Mouse (Mus musculus) liver, embryonic 12.5 days (tissue): ENCODE results near the gene Cdk6. TPM values are rescaled to one million over a fixed set of nuclear protein-coding genes. Genes with fewer than 3 reads are reported as not detected.

Source experiments
- ATAC-seq: fragments of 200-750 bp; cut with Nextera tagmentation; 2 replicates; pipeline ENCODE4 v1.8.0; 2017; ENCODE audit warnings: moderate number of reproducible peaks, mild to moderate bottlenecking, moderate library complexity
- H3K27ac ChIP-seq: fragments of 300-500 bp; sonication (generic); 2 replicates; pipeline ENCODE4 v1.5.1; 2016; ENCODE audit warnings: mild to moderate bottlenecking
- H3K27me3 ChIP-seq: fragments of 300-500 bp; sonication (generic); replicated peaks from 2 replicates; pipeline ENCODE4 v1.6.1; 2016; ENCODE audit warnings: mild to moderate bottlenecking, moderate library complexity
- H3K36me3 ChIP-seq: fragments of 300-500 bp; sonication (generic); 2 replicates; pipeline ENCODE4 v1.6.1; 2016; ENCODE audit warnings: mild to moderate bottlenecking, moderate library complexity
- H3K4me1 ChIP-seq: fragments of 300-500 bp; sonication (generic); 2 replicates; pipeline ENCODE4 v1.6.1; 2016
- H3K4me2 ChIP-seq: fragments of 300-500 bp; sonication (generic); 2 replicates; pipeline ENCODE4 v1.6.1; 2016; ENCODE audit warnings: mild to moderate bottlenecking, moderate library complexity
- H3K4me3 ChIP-seq: fragments of 300-500 bp; sonication (generic); 2 replicates; pipeline ENCODE4 v1.5.1; 2016; ENCODE audit warnings: mild to moderate bottlenecking, moderate library complexity
- H3K9ac ChIP-seq: fragments of 300-500 bp; sonication (generic); 2 replicates; pipeline ENCODE4 v1.6.1; 2016; ENCODE audit warnings: mild to moderate bottlenecking, moderate library complexity
- H3K9me3 ChIP-seq: fragments of 300-500 bp; sonication (generic); replicated peaks from 2 replicates; pipeline ENCODE4 v1.6.1; 2016; ENCODE audit warnings: mild to moderate bottlenecking, moderate library complexity
- WGBS: fragments of 180-500 bp; shearing (Covaris S2); methylation state at CpG from one replicate; pipeline ENCODE4 v1.1.7; 2016; ENCODE audit not compliant: insufficient replicate concordance; 5-methylcytosine and 5-hydroxymethylcytosine counted together
- polyA plus RNA-seq: library from polyadenylated mRNA; unstranded; fragments of >200 nt; fragmentation: Nextera tagmentation; extraction: Ambion mirVana; gene quantifications from 2 replicates; pipeline ENCODE4 v1.2.1, GENCODE M21; 2016

Cdk6 gene
- polyA plus RNA-seq, 1 experiment from 2014 or later = 40.1 TPM

GRCm38 (mm10) chr5:3480637-3481395, 139.5 kb downstream of the Cdk6 start:
- H3K9ac ChIP-seq = no peak overlapping the region
- peaks cover 10% of the 10 kb centered on the region; the same call in 1 of the 2 replicates for H3K4me1 ChIP-seq
- H3K4me2 ChIP-seq = no peak overlapping the region
- H3K27me3 ChIP-seq = no peaks in the 10 kb centered on the region
- H3K27ac ChIP-seq = no peak overlapping the region
- no peak for ATAC-seq
- 83% methylated on average over 9 of the region's 9 CpGs for WGBS
- H3K4me3 ChIP-seq = no peak overlapping the region
- no peaks in the 10 kb centered on the region for H3K9me3 ChIP-seq
- peaks cover 22% of the 10 kb centered on the region for H3K36me3 ChIP-seq

DNA sequence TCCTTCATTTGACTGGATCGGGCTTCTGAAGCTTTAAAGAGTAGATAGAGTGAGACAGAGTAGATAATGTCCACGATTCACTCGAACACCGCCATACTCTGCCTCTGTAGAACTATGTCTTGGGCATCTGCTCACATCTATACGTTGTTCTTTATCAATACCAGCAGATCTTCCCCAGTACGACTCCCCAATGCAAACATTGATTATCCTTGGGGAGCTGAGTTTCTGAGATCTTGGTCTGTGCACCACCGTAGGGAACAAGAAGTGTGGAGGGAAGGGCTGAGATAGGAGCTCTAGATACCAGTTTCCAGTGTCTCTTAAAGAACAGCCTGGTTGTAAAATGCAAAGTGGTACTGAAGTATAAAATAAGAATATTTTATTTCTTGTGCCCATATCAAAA, 141.2 kb downstream of the Cdk6 start:
- no peak overlapping the region for H3K27ac ChIP-seq
- H3K36me3 ChIP-seq = peaks cover 24% of the 10 kb centered on the region
- 46% methylated on average over 7 of the region's 7 CpGs for WGBS
- no peak overlapping the region for H3K4me3 ChIP-seq
- no peak overlapping the region for H3K9ac ChIP-seq
- no peak for ATAC-seq
- no peak overlapping the region for H3K4me2 ChIP-seq
- no peaks in the 10 kb centered on the region for H3K9me3 ChIP-seq
- H3K27me3 ChIP-seq = no peaks in the 10 kb centered on the region
- H3K4me1 ChIP-seq = peaks cover 10% of the 10 kb centered on the region; the same call in 1 of the 2 replicates

GRCm38 (mm10) chr5:3483054-3483722, 141.9 kb downstream of the Cdk6 start:
- WGBS = 45% methylated on average over 5 of the region's 5 CpGs

GRCm38 (mm10) chr5:3486579-3487282, 145.4 kb downstream of the Cdk6 start:
- Histone ChIP-seq H3K4me2 (no peak overlapping the region), H3K4me1 (peaks cover 27% of the 10 kb centered on the region), H3K27ac (no peak overlapping the region), H3K9ac (no peak overlapping the region), H3K4me3 (no peak overlapping the region), H3K9me3 (no peaks in the 10 kb centered on the region), H3K36me3 (peaks cover 25% of the 10 kb centered on the region), H3K27me3 (no peaks in the 10 kb centered on the region)
- 60% methylated on average over 7 of the region's 7 CpGs for WGBS
- ATAC-seq = no peak

More at GRCm38 (mm10) chr5:3483054-3483722, 141.9 kb downstream of the Cdk6 start:
- ATAC-seq = no peak
- Histone ChIP-seq H3K4me3 (no peak overlapping the region), H3K27ac (no peak overlapping the region), H3K27me3 (no peaks in the 10 kb centered on the region), H3K9me3 (no peaks in the 10 kb centered on the region), H3K36me3 (peaks cover 24% of the 10 kb centered on the region), H3K4me2 (no peak overlapping the region), H3K9ac (no peak overlapping the region), H3K4me1 (peaks cover 13% of the 10 kb centered on the region)

DNA sequence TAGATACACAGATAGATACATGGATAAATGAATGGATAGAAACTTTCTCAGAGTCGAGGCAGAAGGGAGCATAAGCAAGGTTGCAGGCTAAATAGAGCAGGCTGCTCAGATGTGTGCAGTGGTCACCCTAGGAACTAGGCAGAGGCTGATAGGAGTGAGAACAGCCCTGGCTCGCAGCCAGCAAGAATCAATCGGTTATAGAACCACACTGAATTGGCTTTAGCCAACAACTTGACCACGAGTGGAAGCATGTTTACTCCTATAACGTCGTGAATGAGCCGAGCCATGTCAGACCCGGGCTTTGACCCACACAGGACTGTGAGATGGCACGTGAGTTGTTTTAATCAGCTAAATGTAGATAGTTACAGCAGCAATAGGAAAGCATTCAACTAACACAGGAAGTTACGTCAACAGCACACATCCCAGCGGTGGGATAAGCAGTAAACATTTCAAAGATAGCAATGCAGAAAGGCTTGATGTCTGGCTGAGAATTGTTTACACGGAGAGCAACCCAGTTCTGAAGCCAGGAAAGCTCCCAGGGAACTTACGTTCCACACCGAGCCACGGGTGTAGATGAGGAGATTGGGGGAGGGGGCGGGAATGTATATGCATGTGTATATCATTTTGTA, 147.0 kb downstream of the Cdk6 start:
- Histone ChIP-seq H3K9me3 (no peaks in the 10 kb centered on the region), H3K27me3 (no peaks in the 10 kb centered on the region), H3K27ac (no peak overlapping the region), H3K4me1 (peaks cover 18% of the 10 kb centered on the region), H3K36me3 (peaks cover 28% of the 10 kb centered on the region), H3K4me3 (no peak overlapping the region), H3K4me2 (no peak overlapping the region), H3K9ac (no peak overlapping the region)
- ATAC-seq = peak; percentile 38; the same call in 1 of the 2 replicates
- 55% methylated on average over 16 of the region's 16 CpGs for WGBS

DNA sequence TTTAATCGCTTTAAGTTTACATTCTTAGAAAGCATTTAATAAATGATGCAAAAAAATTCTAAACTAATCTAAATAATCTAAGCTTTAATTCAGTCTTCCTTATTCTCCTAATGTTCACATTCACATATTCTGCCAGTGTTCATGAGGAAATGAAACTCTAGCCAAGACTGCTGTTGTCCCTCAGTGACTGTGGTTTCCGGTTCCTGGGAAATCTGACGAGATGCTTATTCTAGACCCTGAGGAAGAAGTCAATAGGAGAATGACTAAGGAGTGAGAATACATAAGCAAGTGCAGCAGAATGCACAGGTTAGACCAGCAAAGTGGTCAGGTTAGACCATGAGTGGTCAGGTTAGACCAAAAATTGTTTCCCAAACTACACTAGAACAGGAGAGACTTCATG, 149.1 kb downstream of the Cdk6 start:
- no peaks in the 10 kb centered on the region for H3K9me3 ChIP-seq
- H3K4me1 ChIP-seq = peaks cover 16% of the 10 kb centered on the region
- no peak overlapping the region for H3K4me2 ChIP-seq
- no peak overlapping the region for H3K27ac ChIP-seq
- no peak overlapping the region for H3K9ac ChIP-seq
- H3K27me3 ChIP-seq = no peaks in the 10 kb centered on the region
- H3K36me3 ChIP-seq = peaks cover 26% of the 10 kb centered on the region
- ATAC-seq = no peak
- 76% methylated on average over 3 of the region's 3 CpGs for WGBS
- no peak overlapping the region for H3K4me3 ChIP-seq

DNA sequence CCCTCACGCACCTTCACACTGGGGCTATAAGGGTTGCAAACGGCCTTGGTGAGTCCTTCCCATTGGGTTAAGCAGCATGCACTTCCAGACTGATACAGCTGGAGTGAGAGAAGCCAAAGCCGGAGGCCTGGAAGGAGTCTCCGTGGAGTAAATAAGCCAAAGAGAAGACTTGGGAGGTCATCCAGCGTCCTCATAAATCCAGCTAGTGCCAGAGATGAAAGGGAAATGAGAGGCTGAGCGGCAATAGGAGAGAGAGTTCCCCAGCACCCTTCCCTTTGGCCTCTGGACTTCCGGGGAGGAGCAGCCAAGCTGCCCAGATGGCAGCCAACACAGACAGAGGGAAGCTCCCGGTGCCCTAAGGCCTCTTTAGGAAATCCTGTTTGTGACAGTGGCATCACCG, 149.8 kb downstream of the Cdk6 start:
- 56% methylated on average over 9 of the region's 9 CpGs for WGBS
- no peak for ATAC-seq
- no peaks in the 10 kb centered on the region for H3K27me3 ChIP-seq
- H3K9ac ChIP-seq = no peak overlapping the region
- H3K4me3 ChIP-seq = no peak overlapping the region
- peaks cover 17% of the 10 kb centered on the region for H3K4me1 ChIP-seq
- H3K36me3 ChIP-seq = peaks cover 19% of the 10 kb centered on the region
- H3K4me2 ChIP-seq = no peak overlapping the region
- H3K27ac ChIP-seq = peak overlapping the region; percentile 16; the same call in 1 of the 2 replicates
- H3K9me3 ChIP-seq = no peaks in the 10 kb centered on the region

GRCm38 (mm10) chr5:3491883-3492282, 150.6 kb downstream of the Cdk6 start:
- Histone ChIP-seq H3K27ac (no peak overlapping the region), H3K4me3 (no peak overlapping the region)

DNA sequence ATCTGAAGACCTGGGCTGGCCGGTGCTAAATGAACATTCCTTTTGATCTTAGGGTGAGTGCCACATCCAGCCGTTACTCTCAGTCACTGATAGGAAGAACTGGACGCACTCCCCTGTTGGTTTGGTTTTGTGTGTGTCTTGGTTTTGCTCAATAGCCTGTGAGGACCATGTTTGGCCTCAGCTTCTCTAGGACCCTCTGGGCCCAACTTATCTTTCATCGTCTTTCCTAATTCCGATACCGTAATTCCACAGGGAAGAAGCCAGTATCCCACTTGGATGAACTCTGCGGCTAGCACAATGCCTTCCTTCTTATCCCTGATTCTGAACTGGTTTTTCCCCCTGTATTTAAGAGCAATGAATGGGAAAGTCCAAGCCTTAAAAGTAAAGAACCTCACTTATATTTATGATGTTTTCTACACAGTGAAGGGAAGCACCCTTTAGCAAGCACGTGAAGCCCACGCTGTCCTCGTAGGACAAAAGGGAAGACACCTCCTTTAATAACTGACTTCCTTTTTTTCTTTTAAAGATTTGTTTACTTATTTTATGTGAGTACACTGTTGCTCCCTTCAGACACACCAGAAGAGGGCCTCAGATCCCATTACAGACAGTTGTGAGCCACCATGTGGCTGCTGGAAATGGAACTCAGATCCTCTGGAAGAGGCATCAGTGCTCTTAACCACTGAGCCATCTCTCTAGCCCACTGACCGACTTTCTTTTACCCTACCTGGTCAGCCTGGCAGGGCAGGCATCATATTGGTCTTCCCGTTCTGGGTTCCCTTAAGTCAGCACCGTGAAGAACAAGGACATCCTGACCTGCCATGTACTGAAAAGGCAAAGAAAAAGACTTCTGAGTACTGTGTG, 151.7 kb downstream of the Cdk6 start:
- Histone ChIP-seq H3K4me2 (no peak overlapping the region), H3K4me3 (no peak overlapping the region), H3K36me3 (peaks cover 19% of the 10 kb centered on the region), H3K27me3 (no peaks in the 10 kb centered on the region), H3K9me3 (no peaks in the 10 kb centered on the region), H3K9ac (no peak overlapping the region), H3K27ac (no peak overlapping the region), H3K4me1 (peaks cover 36% of the 10 kb centered on the region)
- no peak for ATAC-seq
- WGBS = 79% methylated on average over 13 of the region's 13 CpGs

More at GRCm38 (mm10) chr5:3491883-3492282, 150.6 kb downstream of the Cdk6 start:
- peaks cover 25% of the 10 kb centered on the region for H3K4me1 ChIP-seq
- H3K9ac ChIP-seq = no peak overlapping the region
- WGBS = 54% methylated on average over 5 of the region's 5 CpGs
- no peaks in the 10 kb centered on the region for H3K27me3 ChIP-seq
- H3K4me2 ChIP-seq = no peak overlapping the region
- peaks cover 19% of the 10 kb centered on the region for H3K36me3 ChIP-seq
- no peak for ATAC-seq
- no peaks in the 10 kb centered on the region for H3K9me3 ChIP-seq

- ATAC-seq = no peak
- Histone ChIP-seq H3K36me3 (peaks cover 19% of the 10 kb centered on the region), H3K9me3 (no peaks in the 10 kb centered on the region), H3K9ac (no peak overlapping the region), H3K27me3 (no peaks in the 10 kb centered on the region), H3K4me1 (peaks cover 30% of the 10 kb centered on the region), H3K4me3 (no peak overlapping the region), H3K27ac (no peak overlapping the region), H3K4me2 (no peak overlapping the region)
- 80% methylated on average over 9 of the region's 9 CpGs for whole genome bisulfite sequencing
Measured at GRCm38 (mm10) chr5:3493968-3494367, 152.7 kb downstream of the Cdk6 start.
